Mouse (Mus musculus) lung, postnatal 0 days (tissue): ENCODE measurements around the gene Fhad1. TPM values are rescaled to one million over a fixed set of nuclear protein-coding genes. Genes with fewer than 3 reads are reported as not detected.
A peak's percentile ranks its signal among the peaks of the same experiment; 100 is the strongest.

ENCODE experiments used
- ATAC-seq: fragments of 200-750 bp; cut with Nextera tagmentation; 2 replicates; pipeline ENCODE4 v1.8.0; 2017; ENCODE audit warnings: moderate library complexity
- DNase-seq: peaks from one replicate; pipeline ENCODE4 v3.0.0-alpha.2; 2016; ENCODE audit warnings: low spot score
- H3K27ac ChIP-seq: fragments of 300-500 bp; sonication (generic); 2 replicates; pipeline ENCODE4 v1.5.1; 2014; ENCODE audit warnings: antibody characterized with exemption, mild to moderate bottlenecking, low read length, mixed read lengths
- H3K27me3 ChIP-seq: fragments of 300-500 bp; sonication (generic); replicated peaks from 2 replicates; pipeline ENCODE4 v1.6.1; 2014; ENCODE audit warnings: low read length, mixed read lengths; ENCODE audit not compliant: insufficient read depth
- H3K36me3 ChIP-seq: fragments of 300-500 bp; sonication (generic); 2 replicates; pipeline ENCODE4 v1.6.1; 2014; ENCODE audit warnings: low read length, mixed read lengths; ENCODE audit not compliant: insufficient read depth
- H3K4me1 ChIP-seq: fragments of 300-500 bp; sonication (generic); 2 replicates; pipeline ENCODE4 v1.6.1; 2014; ENCODE audit warnings: antibody characterized with exemption, low read depth, low read length, mixed read lengths; ENCODE audit not compliant: insufficient read depth
- H3K4me2 ChIP-seq: fragments of 300-500 bp; sonication (generic); replicated peaks from 2 replicates; pipeline ENCODE4 v1.6.1; 2014; ENCODE audit warnings: low read depth, mild to moderate bottlenecking, low read length, moderate library complexity, mixed read lengths
- H3K4me3 ChIP-seq: fragments of 300-500 bp; sonication (generic); 2 replicates; pipeline ENCODE4 v1.5.1; 2014; ENCODE audit warnings: low read depth, low read length
- H3K9ac ChIP-seq: fragments of 300-500 bp; sonication (generic); replicated peaks from 2 replicates; pipeline ENCODE4 v1.6.1; 2014; ENCODE audit warnings: low read depth, mild to moderate bottlenecking
- H3K9me3 ChIP-seq: fragments of 300-500 bp; sonication (generic); 2 replicates; pipeline ENCODE4 v1.6.1; 2016; ENCODE audit warnings: low read length, mixed read lengths
- CTCF ChIP-seq: IDR thresholded peaks from 2 replicates; pipeline ENCODE4 v1.5.1; 2016; ENCODE audit warnings: antibody characterized with exemption, mild to moderate bottlenecking
- EP300 ChIP-seq: IDR thresholded peaks from 2 replicates; pipeline ENCODE4 v1.6.1; 2016; ENCODE audit warnings: antibody characterized with exemption, mild to moderate bottlenecking, control low read depth
- WGBS: fragments of 180-500 bp; shearing (Covaris S2); extraction: QIAGEN DNeasy Blood & Tissue Kit; methylation state at CpG from one replicate; pipeline ENCODE4 v1.1.7; 2014; 5-methylcytosine and 5-hydroxymethylcytosine counted together
- polyA plus RNA-seq: library from polyadenylated mRNA; unstranded; fragments of >200 nt; fragmentation: Nextera tagmentation; extraction: Ambion mirVana; gene quantifications from 2 replicates; pipeline ENCODE4 v1.2.1, GENCODE M21; 2015

The Fhad1 gene
- polyA plus RNA-seq, 1 experiment from 2014 or later: 6.5 TPM

DNA sequence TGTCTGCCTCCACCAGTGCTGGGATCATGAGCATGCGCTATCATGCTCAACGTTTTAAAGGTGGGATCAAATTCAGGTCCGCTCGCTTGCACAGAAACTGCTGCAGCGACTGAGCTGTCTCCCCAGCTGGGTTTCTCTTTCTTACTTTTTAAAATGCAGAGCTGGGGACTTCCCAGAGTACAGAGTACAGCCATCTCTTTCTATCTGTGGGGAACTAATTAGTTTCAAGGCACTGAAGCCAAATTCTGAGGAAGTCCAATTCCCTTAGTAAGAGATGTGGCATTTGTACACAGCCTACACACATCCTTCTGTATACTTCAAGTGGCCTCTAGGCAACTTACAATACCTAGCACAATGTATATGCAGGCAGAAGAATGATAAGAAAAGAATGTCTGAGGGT lies 62.1 kb downstream of the Fhad1 start:
- DNase-seq: peak; percentile 26
- Histone ChIP-seq H3K9ac (no peak overlapping the region), H3K4me1 (peaks cover 3% of the 10 kb centered on the region; the same call in 1 of the 2 replicates)

DNA sequence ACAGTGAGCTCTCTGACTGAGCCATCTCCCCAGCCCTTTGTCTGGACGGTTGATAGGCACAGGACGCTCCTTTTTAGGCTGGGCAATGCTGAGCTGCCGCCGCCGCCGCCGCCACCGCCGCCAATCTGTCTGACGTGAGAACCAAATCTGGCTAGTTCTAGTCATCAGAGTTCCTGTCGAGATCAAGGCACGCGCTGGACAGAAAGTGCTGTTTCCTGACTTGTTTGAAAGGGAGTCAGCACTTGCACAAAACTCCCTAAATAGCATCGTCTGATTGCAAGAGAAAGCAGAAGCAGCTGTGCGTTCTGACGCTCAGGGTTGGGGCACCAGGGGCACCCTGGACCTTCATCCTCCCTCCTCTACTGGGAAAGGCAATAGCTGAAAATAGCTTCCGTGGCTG lies 62.8 kb downstream of the Fhad1 start:
- H3K9me3 ChIP-seq: no peaks in the 10 kb centered on the region
- H3K27me3 ChIP-seq: no peaks in the 10 kb centered on the region
- TF ChIP-seq EP300: peak; percentile 26; the same call in 1 of the 2 replicates
- TF ChIP-seq CTCF: no peak
- ATAC-seq: peak; percentile 60
- H3K9ac ChIP-seq: no peak overlapping the region
- H3K4me3 ChIP-seq: no peak overlapping the region
- H3K36me3 ChIP-seq: no peaks in the 10 kb centered on the region
- H3K4me2 ChIP-seq: no peak overlapping the region
- WGBS: 33% methylated on average over 17 of the region's 17 CpGs
- peak; percentile 86 for DNase-seq
- H3K4me1 ChIP-seq: peaks cover 3% of the 10 kb centered on the region; the same call in 1 of the 2 replicates
- peak overlapping the region; percentile 9; the same call in 1 of the 2 replicates for H3K27ac ChIP-seq

More for the DNA sequence above, 62.1 kb downstream of the Fhad1 start:
- Histone ChIP-seq H3K36me3 (no peaks in the 10 kb centered on the region), H3K4me3 (no peak overlapping the region), H3K9me3 (no peaks in the 10 kb centered on the region), H3K27me3 (no peaks in the 10 kb centered on the region), H3K4me2 (no peak overlapping the region), H3K27ac (no peak overlapping the region)
- 49% methylated on average over 5 of the region's 5 CpGs for WGBS
- TF ChIP-seq CTCF (no peak), EP300 (no peak)
- ATAC-seq: no peak

GRCm38 (mm10) chr4:141949436-141949835 lies 65.4 kb downstream of the Fhad1 start:
- no peak overlapping the region for H3K4me3 ChIP-seq
- no peaks in the 10 kb centered on the region for H3K9me3 ChIP-seq
- DNase-seq: peak; percentile 83
- H3K36me3 ChIP-seq: no peaks in the 10 kb centered on the region
- TF ChIP-seq EP300 (no peak), CTCF (no peak)
- 0 out of 2 replicates have a peak overlapping the region, but pooled peaks have one; percentile 8 for H3K4me2 ChIP-seq
- 31% methylated on average over 13 of the region's 13 CpGs for WGBS
- H3K4me1 ChIP-seq: peaks cover 3% of the 10 kb centered on the region; the same call in 1 of the 2 replicates
- peak; percentile 69 for ATAC-seq
- no peak overlapping the region for H3K9ac ChIP-seq
- no peaks in the 10 kb centered on the region for H3K27me3 ChIP-seq
- H3K27ac ChIP-seq: 0 out of 2 replicates have a peak overlapping the region, but pooled peaks have one; percentile 43

GRCm38 (mm10) chr4:141948822-141949221 lies 66.1 kb downstream of the Fhad1 start:
- no peak for TF ChIP-seq EP300
- TF ChIP-seq CTCF: no peak
- Histone ChIP-seq H3K27ac (no peak overlapping the region), H3K9ac (no peak overlapping the region), H3K4me3 (no peak overlapping the region), H3K4me1 (peaks cover 3% of the 10 kb centered on the region; the same call in 1 of the 2 replicates), H3K4me2 (no peak overlapping the region), H3K27me3 (no peaks in the 10 kb centered on the region), H3K9me3 (no peaks in the 10 kb centered on the region), H3K36me3 (no peaks in the 10 kb centered on the region)
- WGBS: 61% methylated on average over 3 of the region's 3 CpGs
- DNase-seq (no peak), ATAC-seq (no peak)

- no peak for ATAC-seq
- TF ChIP-seq EP300 (no peak), CTCF (no peak)
- Histone ChIP-seq H3K27ac (no peak overlapping the region), H3K9me3 (no peaks in the 10 kb centered on the region), H3K4me3 (no peak overlapping the region), H3K36me3 (no peaks in the 10 kb centered on the region), H3K9ac (no peak overlapping the region), H3K4me2 (no peak overlapping the region), H3K4me1 (no peaks in the 10 kb centered on the region), H3K27me3 (no peaks in the 10 kb centered on the region)
- WGBS: 25% methylated on average over 11 of the region's 11 CpGs
- no peak for DNase-seq
These were observed 72.5 kb downstream of the Fhad1 start for GRCm38 (mm10) chr4:141942403-141942802.

DNA sequence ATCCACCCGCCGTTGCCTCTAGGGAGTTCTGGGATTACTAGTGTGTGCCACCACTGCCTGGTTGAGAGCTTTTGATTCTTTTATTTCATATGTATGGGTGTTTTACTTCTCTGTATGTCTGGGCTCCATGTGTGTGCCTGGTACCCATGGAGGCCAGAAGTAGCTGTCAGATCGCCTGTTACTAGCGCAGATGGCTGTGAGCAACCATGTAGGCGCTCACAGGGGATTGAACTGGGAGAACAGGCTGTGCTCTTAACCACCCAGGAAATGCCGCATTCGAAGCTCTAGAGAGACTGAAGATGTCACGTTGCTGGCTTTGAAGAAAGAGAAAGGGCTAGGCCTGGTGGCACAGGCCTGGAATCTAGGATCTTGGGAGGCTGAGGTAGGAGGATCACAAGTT lies 73.6 kb downstream of the Fhad1 start:
- H3K27ac ChIP-seq: no peak overlapping the region
- no peak for ATAC-seq
- H3K36me3 ChIP-seq: no peaks in the 10 kb centered on the region
- H3K4me3 ChIP-seq: no peak overlapping the region
- TF ChIP-seq EP300 (no peak), CTCF (no peak)
- no peaks in the 10 kb centered on the region for H3K27me3 ChIP-seq
- 80% methylated on average over 8 of the region's 8 CpGs for WGBS
- no peak overlapping the region for H3K4me2 ChIP-seq
- no peaks in the 10 kb centered on the region for H3K9me3 ChIP-seq
- no peak overlapping the region for H3K9ac ChIP-seq
- no peaks in the 10 kb centered on the region for H3K4me1 ChIP-seq
- no peak for DNase-seq

DNA sequence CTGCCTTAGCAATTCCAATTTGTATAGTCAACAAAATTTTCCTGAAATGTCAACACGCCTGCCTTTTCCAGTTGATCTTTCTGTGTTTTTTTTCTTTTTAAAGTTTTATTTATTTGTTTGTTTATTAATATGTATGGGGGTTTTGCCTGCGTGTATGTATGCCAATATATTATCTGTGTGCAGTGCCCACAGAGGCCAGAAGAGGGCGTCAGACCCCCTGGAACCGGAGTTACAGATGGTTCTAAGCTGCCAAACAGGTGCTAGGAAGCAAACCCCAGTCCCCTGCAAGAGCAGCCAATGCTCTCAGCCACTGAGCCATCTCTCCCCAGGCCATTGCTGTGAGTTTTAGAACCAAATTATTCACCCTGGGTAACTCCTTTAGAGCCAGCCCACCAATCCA lies 76.3 kb downstream of the Fhad1 start:
- Histone ChIP-seq H3K4me2 (no peak overlapping the region), H3K9ac (no peak overlapping the region), H3K9me3 (no peaks in the 10 kb centered on the region), H3K4me1 (no peaks in the 10 kb centered on the region), H3K4me3 (no peak overlapping the region), H3K27me3 (no peaks in the 10 kb centered on the region), H3K36me3 (no peaks in the 10 kb centered on the region), H3K27ac (no peak overlapping the region)
- 74% methylated on average over 4 of the region's 4 CpGs for WGBS
- ATAC-seq (no peak), DNase-seq (no peak)
- TF ChIP-seq CTCF (0 out of 2 replicates have a peak, but pooled peaks have one; percentile 11), EP300 (no peak)
